Mouse (Mus musculus): ENCODE data around the gene 2010111I01Rik. TPM values are rescaled to one million over a fixed set of nuclear protein-coding genes. Genes with fewer than 3 reads are reported as not detected.

2010111I01Rik gene
- polyA plus RNA-seq, 1 experiment from 2014 or later, result 31.8 TPM

GRCm38 (mm10) chr13:63032304-63032830 is 67.7 kb downstream of the 2010111I01Rik start:
- Histone ChIP-seq H3K4me1 (ENCODE audit: control insufficient read depth, insufficient read depth, low read length) (peaks cover 2% of the 10 kb centered on the region; the same call in 1 of the 2 replicates), H3K27me3 (ENCODE audit: control insufficient read depth, insufficient read depth, low read length) (no peaks in the 10 kb centered on the region), H3K4me3 (ENCODE audit: low read depth, low read length) (no peak overlapping the region), H3K4me2 (no peak overlapping the region), H3K27ac (ENCODE audit: low read depth, low read length) (no peak overlapping the region), H3K9me3 (ENCODE audit: control insufficient read depth, low read length) (no peaks in the 10 kb centered on the region), H3K9ac (ENCODE audit: low read length) (no peak overlapping the region), H3K36me3 (ENCODE audit: control insufficient read depth, insufficient read depth, low read length) (no peaks in the 10 kb centered on the region)
- 86% methylated on average over 5 of the region's 5 CpGs for WGBS
- no peak for DNase-seq (ENCODE audit: low spot score, missing footprints)
- ATAC-seq (ENCODE audit: low FRiP score), result no peak

- Histone ChIP-seq H3K9ac (ENCODE audit: low read length) (no peak overlapping the region), H3K4me1 (ENCODE audit: control insufficient read depth, insufficient read depth, low read length) (peaks cover 2% of the 10 kb centered on the region; the same call in 1 of the 2 replicates), H3K4me2 (no peak overlapping the region), H3K27me3 (ENCODE audit: control insufficient read depth, insufficient read depth, low read length) (no peaks in the 10 kb centered on the region), H3K36me3 (ENCODE audit: control insufficient read depth, insufficient read depth, low read length) (no peaks in the 10 kb centered on the region), H3K27ac (ENCODE audit: low read depth, low read length) (no peak overlapping the region), H3K4me3 (ENCODE audit: low read depth, low read length) (no peak overlapping the region), H3K9me3 (ENCODE audit: control insufficient read depth, low read length) (no peaks in the 10 kb centered on the region)
- ATAC-seq (ENCODE audit: low FRiP score), result no peak
- 81% methylated on average over 8 of the region's 8 CpGs for WGBS
- DNase-seq (ENCODE audit: low spot score, missing footprints), result no peak
Measured at GRCm38 (mm10) chr13:63032958-63033357, 68.3 kb downstream of the 2010111I01Rik start.

- Histone ChIP-seq H3K9ac (ENCODE audit: low read length) (no peak overlapping the region), H3K4me3 (ENCODE audit: low read depth, low read length) (no peak overlapping the region), H3K27me3 (ENCODE audit: control insufficient read depth, insufficient read depth, low read length) (no peaks in the 10 kb centered on the region), H3K9me3 (ENCODE audit: control insufficient read depth, low read length) (no peaks in the 10 kb centered on the region), H3K4me2 (no peak overlapping the region), H3K4me1 (ENCODE audit: control insufficient read depth, insufficient read depth, low read length) (peaks cover 2% of the 10 kb centered on the region; the same call in 1 of the 2 replicates), H3K27ac (ENCODE audit: low read depth, low read length) (no peak overlapping the region), H3K36me3 (ENCODE audit: control insufficient read depth, insufficient read depth, low read length) (no peaks in the 10 kb centered on the region)
- no peak for ATAC-seq (ENCODE audit: low FRiP score)
- WGBS, result 96% methylated on average over 2 of the region's 2 CpGs
- no peak for DNase-seq (ENCODE audit: low spot score, missing footprints)
Measured at GRCm38 (mm10) chr13:63033364-63033763, 68.7 kb downstream of the 2010111I01Rik start.

GRCm38 (mm10) chr13:63034666-63035065 is 70.0 kb downstream of the 2010111I01Rik start:
- Histone ChIP-seq H3K4me1 (ENCODE audit: control insufficient read depth, insufficient read depth, low read length) (peaks cover 2% of the 10 kb centered on the region; the same call in 1 of the 2 replicates), H3K27ac (ENCODE audit: low read depth, low read length) (no peak overlapping the region), H3K4me2 (no peak overlapping the region), H3K9ac (ENCODE audit: low read length) (no peak overlapping the region), H3K36me3 (ENCODE audit: control insufficient read depth, insufficient read depth, low read length) (no peaks in the 10 kb centered on the region), H3K4me3 (ENCODE audit: low read depth, low read length) (no peak overlapping the region), H3K27me3 (ENCODE audit: control insufficient read depth, insufficient read depth, low read length) (no peaks in the 10 kb centered on the region), H3K9me3 (ENCODE audit: control insufficient read depth, low read length) (no peaks in the 10 kb centered on the region)
- WGBS, result 68% methylated on average over 4 of the region's 4 CpGs
- DNase-seq (ENCODE audit: low spot score, missing footprints) (no peak), ATAC-seq (ENCODE audit: low FRiP score) (no peak)

- 57% methylated on average over 10 of the region's 10 CpGs for WGBS
- Histone ChIP-seq H3K4me3 (ENCODE audit: low read depth, low read length) (no peak overlapping the region), H3K27ac (ENCODE audit: low read depth, low read length) (no peak overlapping the region), H3K4me1 (ENCODE audit: control insufficient read depth, insufficient read depth, low read length) (no peaks in the 10 kb centered on the region; the same call in 1 of the 2 replicates), H3K9me3 (ENCODE audit: control insufficient read depth, low read length) (no peaks in the 10 kb centered on the region), H3K36me3 (ENCODE audit: control insufficient read depth, insufficient read depth, low read length) (no peaks in the 10 kb centered on the region), H3K4me2 (no peak overlapping the region), H3K9ac (ENCODE audit: low read length) (no peak overlapping the region), H3K27me3 (ENCODE audit: control insufficient read depth, insufficient read depth, low read length) (no peaks in the 10 kb centered on the region)
- ATAC-seq (ENCODE audit: low FRiP score) (no peak), DNase-seq (ENCODE audit: low spot score, missing footprints) (no peak)
Measured at GRCm38 (mm10) chr13:63037906-63038305, 73.2 kb downstream of the 2010111I01Rik start.

GRCm38 (mm10) chr13:63038415-63038814 is 73.7 kb downstream of the 2010111I01Rik start:
- Histone ChIP-seq H3K4me2 (no peak overlapping the region), H3K4me1 (ENCODE audit: control insufficient read depth, insufficient read depth, low read length) (no peaks in the 10 kb centered on the region), H3K36me3 (ENCODE audit: control insufficient read depth, insufficient read depth, low read length) (no peaks in the 10 kb centered on the region), H3K27ac (ENCODE audit: low read depth, low read length) (no peak overlapping the region), H3K27me3 (ENCODE audit: control insufficient read depth, insufficient read depth, low read length) (no peaks in the 10 kb centered on the region), H3K4me3 (ENCODE audit: low read depth, low read length) (no peak overlapping the region), H3K9me3 (ENCODE audit: control insufficient read depth, low read length) (no peaks in the 10 kb centered on the region), H3K9ac (ENCODE audit: low read length) (no peak overlapping the region)
- ATAC-seq (ENCODE audit: low FRiP score), result no peak
- 93% methylated on average over 2 of the region's 2 CpGs for WGBS
- DNase-seq (ENCODE audit: low spot score, missing footprints), result no peak

- no peaks in the 10 kb centered on the region for H3K4me1 ChIP-seq (ENCODE audit: control insufficient read depth, insufficient read depth, low read length)
- no peaks in the 10 kb centered on the region for H3K36me3 ChIP-seq (ENCODE audit: control insufficient read depth, insufficient read depth, low read length)
- no peaks in the 10 kb centered on the region for H3K27me3 ChIP-seq (ENCODE audit: control insufficient read depth, insufficient read depth, low read length)
- 81% methylated on average over 1 of the region's 1 CpGs for WGBS
- no peak overlapping the region for H3K4me3 ChIP-seq (ENCODE audit: low read depth, low read length)
- no peak overlapping the region for H3K4me2 ChIP-seq
- H3K9ac ChIP-seq (ENCODE audit: low read length), result no peak overlapping the region
- ATAC-seq (ENCODE audit: low FRiP score) (no peak), DNase-seq (ENCODE audit: low spot score, missing footprints) (no peak)
- H3K9me3 ChIP-seq (ENCODE audit: control insufficient read depth, low read length), result no peaks in the 10 kb centered on the region
- H3K27ac ChIP-seq (ENCODE audit: low read depth, low read length), result no peak overlapping the region
Measured at GRCm38 (mm10) chr13:63038871-63039270, 74.2 kb downstream of the 2010111I01Rik start.

- ATAC-seq (ENCODE audit: low FRiP score), result no peak
Measured at GRCm38 (mm10) chr13:63039326-63039725, 74.6 kb downstream of the 2010111I01Rik start.

GRCm38 (mm10) chr13:63039848-63040247 is 75.2 kb downstream of the 2010111I01Rik start:
- Histone ChIP-seq H3K27me3 (ENCODE audit: control insufficient read depth, insufficient read depth, low read length) (no peaks in the 10 kb centered on the region), H3K9ac (ENCODE audit: low read length) (no peak overlapping the region)
- WGBS, result 85% methylated on average over 2 of the region's 2 CpGs

More at GRCm38 (mm10) chr13:63039326-63039725, 74.6 kb downstream of the 2010111I01Rik start:
- H3K27me3 ChIP-seq (ENCODE audit: control insufficient read depth, insufficient read depth, low read length), result no peaks in the 10 kb centered on the region
- no peak overlapping the region for H3K27ac ChIP-seq (ENCODE audit: low read depth, low read length)
- DNase-seq (ENCODE audit: low spot score, missing footprints), result no peak
- H3K9me3 ChIP-seq (ENCODE audit: control insufficient read depth, low read length), result no peaks in the 10 kb centered on the region
- 61% methylated on average over 6 of the region's 6 CpGs for WGBS
- no peak overlapping the region for H3K4me3 ChIP-seq (ENCODE audit: low read depth, low read length)
- H3K4me2 ChIP-seq, result no peak overlapping the region
- no peaks in the 10 kb centered on the region for H3K4me1 ChIP-seq (ENCODE audit: control insufficient read depth, insufficient read depth, low read length)
- H3K36me3 ChIP-seq (ENCODE audit: control insufficient read depth, insufficient read depth, low read length), result no peaks in the 10 kb centered on the region
- H3K9ac ChIP-seq (ENCODE audit: low read length), result no peak overlapping the region

More at GRCm38 (mm10) chr13:63039848-63040247, 75.2 kb downstream of the 2010111I01Rik start:
- Histone ChIP-seq H3K4me2 (no peak overlapping the region), H3K27ac (ENCODE audit: low read depth, low read length) (no peak overlapping the region), H3K4me3 (ENCODE audit: low read depth, low read length) (no peak overlapping the region), H3K9me3 (ENCODE audit: control insufficient read depth, low read length) (no peaks in the 10 kb centered on the region), H3K36me3 (ENCODE audit: control insufficient read depth, insufficient read depth, low read length) (no peaks in the 10 kb centered on the region), H3K4me1 (ENCODE audit: control insufficient read depth, insufficient read depth, low read length) (no peaks in the 10 kb centered on the region)
- DNase-seq (ENCODE audit: low spot score, missing footprints) (no peak), ATAC-seq (ENCODE audit: low FRiP score) (no peak)
